Mouse (Mus musculus) liver, embryonic 11.5 days (tissue): ENCODE data around the gene Gcnt2. TPM values are rescaled to one million over a fixed set of nuclear protein-coding genes. Genes with fewer than 3 reads are reported as not detected.

Experiments used
- microRNA-seq: library from miRNA; unstranded; fragments of <30 nt; microRNA quantifications from one replicate; pipeline ENCODE4, GENCODE M21; 2017; ENCODE audit warnings: borderline number of aligned reads
- polyA plus RNA-seq: library from polyadenylated mRNA; unstranded; fragments of >200 nt; fragmentation: Nextera tagmentation; extraction: Ambion mirVana; gene quantifications from 2 replicates; pipeline ENCODE4 v1.2.1, GENCODE M21; 2014

Gcnt2 gene
- polyA plus RNA-seq, 1 experiment from 2014 or later: 2.1 TPM

Small RNAs within 50 kb of the gene (microRNA-seq; reads per million reads assigned to microRNA genes)
- gene Mir5124a: not detected

Other genes with a start within 250 kb of the Gcnt2 start
- 0.22 and 0.34 TPM in 2 replicates for gene Tfap2a, start 121.4 kb upstream of the Gcnt2 start, polyA plus RNA-seq
- gene Pak1ip1, start 141.3 kb downstream of the Gcnt2 start, polyA plus RNA-seq: 105 and 109 TPM in 2 replicates
- gene Tmem14c, start 156.5 kb downstream of the Gcnt2 start, polyA plus RNA-seq: 954 and 957 TPM in 2 replicates
- 0.34 and 0.56 TPM in 2 replicates for gene Mak, start 220.0 kb downstream of the Gcnt2 start, polyA plus RNA-seq